Mouse (Mus musculus) heart, adult 9 months (tissue): ENCODE data around the gene Prep.

ENCODE experiments used
- DNase-seq, 2 experiments: peaks; one replicate each; pipeline ENCODE4 v3.0.0; 2022; ENCODE audit warnings: low spot score in 2 of 2

Prep gene

GRCm38 (mm10) chr10:45180677-45181326 is 113.8 kb downstream of the Prep start:
- no peak for DNase-seq

DNA sequence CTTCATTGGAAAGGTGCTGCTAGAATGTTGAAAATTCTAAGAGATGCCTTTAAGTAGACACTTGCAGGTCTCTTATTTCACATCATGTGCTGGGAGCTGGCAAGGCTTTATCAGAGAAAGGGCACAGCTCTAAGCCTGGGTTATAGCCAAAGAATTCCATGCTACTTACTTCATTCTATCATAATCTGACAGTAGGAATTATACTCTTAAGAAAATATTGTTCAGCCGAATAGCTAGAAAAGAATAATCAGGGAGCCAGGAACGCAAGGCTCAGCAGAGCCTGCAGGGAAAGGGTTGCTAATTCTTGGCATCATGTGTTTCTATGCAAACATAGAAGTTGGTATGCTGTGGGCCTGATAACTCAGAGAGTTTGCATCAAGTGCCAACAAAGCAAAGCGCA is 114.3 kb downstream of the Prep start:
- peak; percentile 7 to 38 for DNase-seq

DNA sequence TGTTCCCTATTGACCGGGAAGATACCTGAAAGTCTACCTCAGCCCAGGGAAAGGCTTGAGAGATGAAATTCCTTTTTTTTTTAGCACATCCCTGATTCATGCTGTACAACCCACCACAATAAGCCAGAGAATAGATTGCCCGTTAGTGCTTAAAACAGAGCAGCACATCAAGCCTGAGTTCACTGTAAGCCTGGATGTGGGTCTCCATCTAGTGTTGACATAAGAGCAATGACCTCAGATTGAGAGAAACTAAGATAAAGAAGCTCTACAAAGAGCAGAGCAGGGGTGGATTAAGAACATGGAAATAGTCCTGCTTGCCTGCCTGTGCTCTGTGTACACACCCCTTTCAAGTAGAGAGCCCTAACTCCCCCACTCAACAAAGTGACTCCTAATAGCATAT is 118.5 kb downstream of the Prep start:
- DNase-seq, result no peak

GRCm38 (mm10) chr10:45193330-45194310 is 126.6 kb downstream of the Prep start:
- DNase-seq, result no peak

DNA sequence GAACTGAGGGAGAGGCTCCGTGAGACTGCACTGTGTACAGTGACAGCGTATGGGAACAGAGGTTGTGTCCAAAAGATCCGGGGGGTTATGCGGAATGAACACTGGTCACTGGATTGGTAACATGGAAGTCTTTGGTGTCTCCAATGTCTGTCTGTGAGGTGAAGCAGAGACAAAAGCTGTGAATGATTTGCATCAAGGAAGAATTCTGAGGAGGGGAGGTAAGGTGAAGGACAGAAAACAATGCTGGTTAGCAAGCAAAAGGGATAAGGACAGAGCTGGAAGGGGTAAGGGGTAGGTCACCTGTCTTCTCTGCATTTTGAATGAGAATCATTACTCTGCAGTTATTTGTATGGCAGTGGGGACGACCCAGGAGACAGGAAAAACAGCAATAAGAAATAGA is 127.5 kb downstream of the Prep start:
- no peak for DNase-seq

GRCm38 (mm10) chr10:45204582-45204981 is 137.6 kb downstream of the Prep start:
- no peak for DNase-seq

GRCm38 (mm10) chr10:45210201-45210600 is 143.2 kb downstream of the Prep start:
- DNase-seq, result peak in 1 of 2 experiments; percentile 15

- DNase-seq, result peak in 1 of 2 experiments; percentile 13
Measured at GRCm38 (mm10) chr10:45216676-45217075, 149.7 kb downstream of the Prep start.
